Mouse (Mus musculus) layer of hippocampus, adult 2 months (tissue): ENCODE measurements around the gene Tjap1. TPM values are rescaled to one million over a fixed set of nuclear protein-coding genes. Genes with fewer than 3 reads are reported as not detected.

Experiments used
- DNase-seq, 2 experiments: peaks; one replicate each; pipeline ENCODE4 v3.0.0; 2022; ENCODE audit warnings: low spot score in 2 of 2
- H3K27ac ChIP-seq: fragments of 200-600 bp; 2 replicates; pipeline ENCODE4 v1.8.1; 2022
- H3K4me3 ChIP-seq: fragments of 200-600 bp; 2 replicates; pipeline ENCODE4 v1.8.1; 2022; ENCODE audit warnings: mild to moderate bottlenecking
- CTCF ChIP-seq: fragments of 200-600 bp; conservative IDR thresholded peaks from 2 replicates; pipeline ENCODE4 v1.8.1; 2022; ENCODE audit warnings: antibody characterized with exemption, mild to moderate bottlenecking, moderate library complexity
- total RNA-seq, 2 experiments: library from RNA; stranded (reverse); gene quantifications; 2 replicates each; pipeline ENCODE4 v1.2.3; 2021

Tjap1 gene
- total RNA-seq, 2 experiments from 2014 or later, result 54.0 to 56.7 TPM

DNA sequence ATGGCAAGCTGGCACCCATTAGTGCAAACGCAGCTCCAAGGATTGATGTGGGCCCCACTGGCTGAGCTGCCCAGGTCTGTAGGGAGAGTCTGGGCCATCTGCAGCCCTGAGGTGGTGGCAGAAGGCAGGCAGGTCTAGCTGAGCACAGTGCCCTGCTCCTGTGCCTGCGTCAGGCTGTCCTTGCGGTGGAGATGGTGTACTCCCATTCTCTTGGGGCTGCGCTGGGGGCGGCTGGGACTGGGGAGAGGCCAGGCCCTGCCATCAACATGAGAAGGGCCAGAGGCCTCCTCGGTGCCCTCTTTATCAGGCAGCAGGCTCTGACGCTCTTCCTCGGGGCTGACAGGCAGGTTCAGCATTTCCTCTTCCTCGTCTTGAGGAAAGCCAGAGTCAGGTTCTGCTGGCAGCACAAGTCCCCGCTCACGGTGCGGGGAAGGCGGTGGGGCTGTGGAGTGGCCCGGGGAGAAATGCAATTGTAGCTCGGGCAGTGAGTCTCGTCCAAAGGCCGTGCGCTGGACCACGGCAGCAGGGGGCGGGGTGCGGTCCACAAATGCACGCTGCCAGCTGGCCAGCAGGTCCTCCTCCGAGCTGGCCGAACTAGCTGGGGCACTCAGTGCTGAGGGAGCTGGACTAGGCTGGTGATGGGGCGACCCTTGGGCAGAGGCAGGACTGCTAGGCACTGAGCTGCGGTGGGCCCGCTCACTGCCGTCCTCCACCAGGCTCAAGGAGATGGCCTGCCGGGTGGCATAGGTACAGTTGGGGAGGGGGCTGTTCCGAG lies 24.4 kb downstream of the Tjap1 start:
- no peak overlapping the region for H3K27ac ChIP-seq
- no peak for TF ChIP-seq CTCF
- no peak for DNase-seq
- H3K4me3 ChIP-seq, result no peak overlapping the region

DNA sequence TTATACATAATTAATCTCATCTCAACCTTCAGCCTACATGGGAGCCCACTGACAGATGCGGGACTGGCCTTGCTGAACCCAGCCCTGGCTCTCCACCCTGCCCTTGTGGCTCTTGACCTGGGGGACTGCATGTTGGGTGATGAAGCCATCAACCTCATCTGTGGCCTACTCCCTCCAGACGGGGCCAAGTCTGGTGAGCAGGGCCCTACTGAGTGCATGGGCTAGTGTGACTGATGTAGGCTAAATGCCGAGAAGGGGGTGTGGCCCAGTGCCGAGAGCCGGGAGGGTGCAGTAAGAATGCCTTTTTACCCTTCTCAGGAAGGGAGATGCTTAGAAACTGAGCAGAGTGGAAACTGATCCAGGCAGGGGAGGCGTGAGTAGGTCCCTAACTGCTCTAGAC lies 27.7 kb downstream of the Tjap1 start:
- H3K4me3 ChIP-seq, result peak overlapping the region; percentile 83
- H3K27ac ChIP-seq, result no peak overlapping the region
- TF ChIP-seq CTCF, result no peak
- DNase-seq, result no peak

DNA sequence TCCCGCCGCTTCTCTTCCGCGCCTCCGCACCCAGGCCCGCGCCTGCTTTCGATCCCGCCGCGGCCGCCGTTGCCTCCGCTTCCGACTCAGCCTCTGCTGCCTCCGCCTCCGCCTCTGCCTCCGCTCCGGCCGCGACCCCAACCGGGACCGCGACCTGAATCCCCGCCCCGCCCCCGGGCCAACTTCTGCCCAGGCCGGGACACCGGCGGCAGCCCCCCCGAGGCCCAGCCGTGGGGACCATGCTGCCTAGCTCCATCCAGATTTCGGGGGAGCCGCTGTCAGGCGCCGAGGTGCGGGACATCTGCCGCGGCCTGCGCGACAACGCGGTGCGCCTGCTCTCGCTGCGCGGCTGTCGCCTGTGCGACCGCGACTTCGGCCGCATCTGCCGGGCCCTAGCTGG lies 28.7 kb downstream of the Tjap1 start:
- peak overlapping the region; percentile 83 for H3K4me3 ChIP-seq
- H3K27ac ChIP-seq, result peak overlapping the region; percentile 93
- TF ChIP-seq CTCF, result no peak
- DNase-seq, result peak in 1 of 2 experiments; percentile 37

- no peak for TF ChIP-seq CTCF
- Histone ChIP-seq H3K4me3 (peak within 1 kb of the TSS; percentile 83), H3K27ac (peak within 1 kb of the TSS; percentile 93)
- DNase-seq, result peak; percentile 93 to 95
Measured at GRCm38 (mm10) chr17:46253452-46254084, 29.3 kb downstream of the Tjap1 start, which contains the start of gene Lrrc73. Lrrc73 (plus strand) TSS chr17:46253531.

DNA sequence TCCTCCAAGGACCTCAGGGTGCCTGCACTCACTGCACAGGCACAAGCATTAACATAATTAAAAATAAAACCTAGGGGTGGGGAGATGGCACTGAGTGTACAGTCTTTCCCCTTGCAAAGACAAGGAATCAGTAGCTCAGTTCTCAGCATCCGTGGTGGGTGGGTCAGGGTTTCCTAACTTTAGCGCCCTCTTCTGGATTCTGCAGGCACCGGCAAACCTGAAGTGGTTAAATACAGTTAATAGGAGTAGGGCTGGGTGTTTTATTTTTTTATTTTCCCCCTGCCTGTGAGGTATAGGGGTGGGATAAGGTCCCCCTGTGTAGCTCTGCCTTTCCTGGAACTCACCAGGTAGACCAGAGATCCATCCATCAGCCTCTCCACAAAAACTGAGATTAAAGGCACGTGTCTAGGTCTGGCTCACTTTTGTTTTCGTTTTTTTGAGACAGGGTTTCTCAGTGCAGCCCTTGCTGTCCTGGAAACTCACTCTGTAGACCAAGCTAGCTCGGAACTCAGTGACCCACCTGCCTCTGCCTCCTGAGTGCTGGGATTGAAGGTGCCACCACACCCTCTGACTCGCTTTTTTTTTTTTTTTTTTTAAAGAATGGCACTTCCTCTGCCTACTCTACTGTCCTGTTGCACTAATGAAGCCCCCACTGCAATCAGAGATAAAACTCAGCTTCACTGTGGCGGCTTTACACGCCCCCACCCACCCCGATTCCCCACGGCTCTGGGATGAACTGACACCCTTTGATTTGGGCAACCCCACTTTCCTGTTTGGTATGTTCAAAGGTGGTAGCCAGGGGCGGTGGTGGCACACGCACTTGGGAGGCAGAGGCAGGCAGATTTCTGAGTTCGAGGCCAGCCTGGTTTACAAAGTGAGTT lies 30.0 kb downstream of the Tjap1 start:
- TF ChIP-seq CTCF, result peak; percentile 75
- Histone ChIP-seq H3K27ac (peak overlapping the region; percentile 93; the same call in 1 of the 2 replicates), H3K4me3 (peak overlapping the region; percentile 83; the same call in 1 of the 2 replicates)
- peak in 1 of 2 experiments; percentile 50 for DNase-seq

DNA sequence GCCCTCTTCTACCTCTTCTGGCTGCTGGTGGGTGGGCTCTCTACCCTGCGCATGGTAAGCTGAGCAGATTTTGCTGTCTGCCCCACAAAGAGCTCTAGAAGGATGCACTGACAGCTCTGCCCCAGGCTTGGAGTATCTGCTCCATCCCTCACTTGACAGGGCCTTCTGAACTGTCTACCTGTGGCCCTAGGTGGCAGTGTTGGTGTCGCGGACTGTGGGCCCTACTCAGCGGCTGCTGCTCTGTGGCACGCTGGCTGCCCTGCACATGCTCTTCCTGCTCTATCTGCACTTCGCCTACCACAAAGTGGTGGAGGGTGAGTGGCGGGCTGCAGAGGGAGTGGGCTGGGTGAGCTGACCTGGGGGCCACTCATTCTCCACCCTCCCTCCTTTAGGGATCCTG lies 31.7 kb downstream of the Tjap1 start:
- no peak overlapping the region for H3K27ac ChIP-seq
- DNase-seq, result no peak
- peak; percentile 26; the same call in 1 of the 2 replicates for TF ChIP-seq CTCF
- no peak overlapping the region for H3K4me3 ChIP-seq

DNA sequence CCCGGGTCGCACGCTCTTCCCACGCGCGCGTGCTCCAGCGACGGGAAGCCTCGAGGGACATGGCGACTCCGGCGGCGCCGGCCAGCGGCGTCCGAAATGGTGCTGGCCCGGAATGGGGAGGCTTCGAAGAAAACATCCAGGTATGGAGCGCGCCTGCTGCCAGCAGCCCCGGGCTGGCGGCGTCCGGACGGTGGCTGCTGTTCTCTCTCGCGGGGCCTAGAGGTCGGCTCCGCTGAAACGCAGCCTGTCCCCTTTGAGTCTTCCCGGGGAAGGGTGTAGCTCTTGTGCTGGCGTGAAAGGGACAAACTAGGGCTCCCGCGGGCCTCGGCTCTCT lies 34.7 kb downstream of the Tjap1 start:
- peak in 1 of 2 experiments; percentile 42 for DNase-seq
- no peak for TF ChIP-seq CTCF
- Histone ChIP-seq H3K4me3 (peak overlapping the region; percentile 91), H3K27ac (peak overlapping the region; percentile 95)

DNA sequence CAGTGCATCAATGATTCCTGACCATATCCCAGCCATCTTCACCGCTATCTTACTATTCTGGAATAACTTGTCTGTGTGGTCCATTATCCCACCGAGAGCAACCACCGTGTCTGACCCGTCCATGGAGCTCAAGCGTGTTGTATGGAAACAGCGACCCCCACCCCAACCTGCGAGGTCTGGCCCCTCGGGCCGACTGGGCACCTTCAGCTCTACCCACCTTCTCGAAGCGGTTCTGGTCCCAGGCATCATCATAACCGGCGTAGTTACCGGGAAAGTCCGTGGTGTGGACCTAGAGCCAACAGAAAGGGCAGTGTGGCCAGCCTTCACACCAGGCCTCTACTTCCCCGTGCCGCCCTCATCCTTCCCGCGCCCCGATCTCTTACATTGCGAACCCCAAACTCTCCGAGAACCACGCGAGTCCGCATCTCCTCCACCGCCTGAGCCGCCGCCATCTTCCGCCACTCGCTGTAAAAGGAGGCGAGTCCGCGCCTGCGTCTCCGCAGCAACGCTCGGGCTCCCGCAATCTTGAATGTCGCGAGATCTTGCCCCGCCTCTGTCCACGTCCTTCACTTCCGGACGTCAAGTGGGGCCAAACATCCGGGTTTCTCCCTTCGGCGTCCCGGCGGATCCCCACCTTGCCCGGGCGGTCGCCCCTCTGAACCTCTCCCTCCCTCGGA lies 35.2 kb downstream of the Tjap1 start, which contains the start of the genes Polr1c and Yipf3:
Gene Polr1c (minus strand): TSS at position 543 of the 677 bp plus-strand sequence.
Gene Yipf3 (plus strand): TSS at position 569 of the 677 bp plus-strand sequence.
- Histone ChIP-seq H3K4me3 (peak within 1 kb of the TSS; percentile 91), H3K27ac (peak within 1 kb of the TSS; percentile 95)
- peak; percentile 94 to 96 for DNase-seq
- TF ChIP-seq CTCF, result no peak

DNA sequence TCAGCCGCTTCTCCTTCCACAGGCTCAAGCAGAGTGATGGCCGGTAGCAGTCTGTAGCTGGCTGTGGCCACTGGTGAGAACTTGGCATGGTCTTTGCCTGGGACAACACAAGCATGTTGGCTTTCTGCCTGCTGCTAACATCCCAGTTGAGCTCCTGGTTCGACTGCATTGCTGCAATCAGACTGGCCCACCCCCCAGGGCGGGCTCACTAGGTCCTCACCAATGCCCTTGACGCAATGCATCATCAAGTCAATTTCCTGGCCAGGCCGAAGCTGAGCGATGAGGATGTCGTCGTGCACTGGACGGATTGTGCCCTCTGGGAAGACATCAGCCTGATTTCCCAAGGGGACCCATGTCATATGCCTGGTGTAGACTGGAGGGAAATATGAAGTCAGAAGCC lies 38.2 kb downstream of the Tjap1 start:
- Histone ChIP-seq H3K27ac (no peak overlapping the region), H3K4me3 (no peak overlapping the region)
- no peak for TF ChIP-seq CTCF
- no peak for DNase-seq

DNA sequence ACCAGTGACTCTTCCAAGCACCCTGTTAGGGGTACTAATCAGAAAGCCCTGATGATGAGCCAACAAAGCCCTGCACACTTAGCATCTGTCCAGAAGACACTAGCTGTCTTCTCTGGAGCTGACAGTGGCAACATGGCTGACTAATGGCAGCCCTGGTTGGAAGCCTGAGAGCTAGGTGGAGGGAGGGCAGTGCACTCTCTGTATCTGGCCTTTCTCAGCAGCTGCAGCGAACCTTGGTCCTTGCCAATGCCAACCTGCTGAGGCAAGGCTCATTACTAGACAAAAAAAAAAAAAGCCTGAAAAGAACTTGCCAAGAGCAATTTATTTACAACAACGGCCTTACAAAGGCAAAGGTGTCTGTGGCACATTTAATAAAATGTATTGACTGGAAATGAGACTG lies 39.2 kb downstream of the Tjap1 start:
- TF ChIP-seq CTCF, result no peak
- no peak for DNase-seq
- H3K4me3 ChIP-seq, result no peak overlapping the region

DNA sequence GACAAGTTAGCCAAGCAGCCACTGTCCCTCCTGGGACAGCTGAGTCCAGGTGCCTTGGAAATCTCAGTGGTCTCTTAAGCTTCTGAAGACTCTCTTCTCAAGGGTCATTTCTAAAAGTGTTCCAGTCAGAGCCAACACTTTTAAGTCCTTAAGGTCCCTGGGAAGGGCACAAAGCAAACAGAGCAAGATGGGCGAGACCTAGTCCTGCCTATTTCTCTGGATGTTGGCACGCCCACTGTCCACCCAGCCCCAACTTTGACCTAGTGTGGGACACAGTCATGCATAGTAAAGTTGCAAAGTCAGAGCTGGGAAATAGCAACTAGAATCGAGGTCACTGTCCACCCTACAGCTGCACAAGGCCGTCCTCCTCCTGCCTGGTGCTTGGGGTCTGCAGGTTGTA lies 39.8 kb downstream of the Tjap1 start:
- H3K27ac ChIP-seq, result peak overlapping the region; percentile 41; the same call in 1 of the 2 replicates
- H3K4me3 ChIP-seq, result no peak overlapping the region
- TF ChIP-seq CTCF, result no peak
- no peak for DNase-seq

More for the DNA sequence above, 39.2 kb downstream of the Tjap1 start:
- peak overlapping the region; percentile 41; the same call in 1 of the 2 replicates for H3K27ac ChIP-seq

- Histone ChIP-seq H3K4me3 (no peak overlapping the region), H3K27ac (no peak overlapping the region)
- no peak for DNase-seq
- no peak for TF ChIP-seq CTCF
Measured at GRCm38 (mm10) chr17:46242274-46242673, 40.6 kb downstream of the Tjap1 start.
